Mouse (Mus musculus): ENCODE data around the gene Crim1. TPM values are rescaled to one million over a fixed set of nuclear protein-coding genes. Genes with fewer than 3 reads are reported as not detected.

The Crim1 gene
- polyA plus RNA-seq, 1 experiment, result 13.7 TPM

DNA sequence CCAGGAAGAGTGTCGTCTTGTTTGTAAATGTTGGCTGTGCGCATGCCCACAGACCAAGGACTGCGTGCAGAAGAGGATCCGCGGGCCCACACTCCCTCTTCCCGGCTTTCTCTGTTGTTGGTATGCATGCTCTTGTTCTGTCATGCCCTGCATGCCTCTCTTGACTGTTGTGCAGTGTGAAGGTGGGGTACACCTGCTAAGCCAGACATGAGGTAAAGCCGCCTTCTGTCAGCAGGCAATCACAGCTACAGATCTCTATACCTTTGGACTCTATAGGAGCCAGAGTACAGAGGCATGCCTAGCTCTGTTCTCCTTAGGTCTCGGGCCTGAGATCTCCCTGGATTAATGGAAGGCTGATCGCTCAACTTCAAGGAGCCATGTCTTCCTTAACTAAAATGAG lies 55.7 kb downstream of the Crim1 start:
- Histone ChIP-seq H3K9me3 (replicated peaks; ENCODE audit: control insufficient read depth, insufficient read depth, low read length, poor library complexity, severe bottlenecking) (peaks cover 7% of the 10 kb centered on the region; the same call in 1 of the 2 replicates), H3K36me3 (ENCODE audit: control insufficient read depth, insufficient read depth, low read length, poor library complexity, severe bottlenecking) (no peaks in the 10 kb centered on the region), H3K27ac (ENCODE audit: insufficient read depth, low read length) (no peak overlapping the region), H3K27me3 (ENCODE audit: control insufficient read depth, insufficient read depth, low read length, poor library complexity, severe bottlenecking) (no peaks in the 10 kb centered on the region), H3K9ac (ENCODE audit: low read depth, poor library complexity, severe bottlenecking) (no peak overlapping the region), H3K4me3 (ENCODE audit: low read depth, low read length) (no peak overlapping the region), H3K4me1 (ENCODE audit: control insufficient read depth, insufficient read depth, low read length) (no peaks in the 10 kb centered on the region)
- TF ChIP-seq POLR2A (IDR thresholded peaks at IDR 0.05; ENCODE audit: insufficient read depth, low read length) (no peak), EP300 (IDR thresholded peaks at IDR 0.05; ENCODE audit: insufficient read depth, low read depth, low read length) (no peak), CTCF (IDR thresholded peaks at IDR 0.05; ENCODE audit: low read depth, low read length) (no peak)

DNA sequence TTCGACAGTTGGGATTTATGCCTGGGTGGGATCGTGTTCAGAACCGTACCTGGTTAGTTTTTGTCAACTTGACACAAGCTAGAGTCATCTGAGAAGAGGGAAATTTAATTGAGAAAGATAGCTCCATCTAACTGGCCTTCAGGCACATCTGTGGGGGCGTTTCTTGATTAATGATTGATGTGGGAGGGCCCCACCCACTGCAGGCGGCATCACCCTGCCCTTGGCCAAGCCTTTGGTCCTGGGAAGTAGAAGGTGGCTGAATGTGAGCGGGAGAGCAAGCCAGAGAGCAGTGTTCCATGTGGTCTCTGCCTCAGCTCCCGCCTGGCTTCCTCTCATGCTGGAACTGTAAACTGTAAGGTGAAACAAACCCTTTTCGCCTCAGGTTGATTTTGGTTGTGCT lies 56.5 kb downstream of the Crim1 start:
- H3K27ac ChIP-seq (ENCODE audit: insufficient read depth, low read length), result no peak overlapping the region
- H3K9me3 ChIP-seq (replicated peaks; ENCODE audit: control insufficient read depth, insufficient read depth, low read length, poor library complexity, severe bottlenecking), result peaks cover 7% of the 10 kb centered on the region; the same call in 1 of the 2 replicates
- TF ChIP-seq CTCF (IDR thresholded peaks at IDR 0.05; ENCODE audit: low read depth, low read length) (no peak), POLR2A (IDR thresholded peaks at IDR 0.05; ENCODE audit: insufficient read depth, low read length) (no peak), EP300 (IDR thresholded peaks at IDR 0.05; ENCODE audit: insufficient read depth, low read depth, low read length) (no peak)
- no peak overlapping the region for H3K4me3 ChIP-seq (ENCODE audit: low read depth, low read length)
- H3K27me3 ChIP-seq (ENCODE audit: control insufficient read depth, insufficient read depth, low read length, poor library complexity, severe bottlenecking), result no peaks in the 10 kb centered on the region
- H3K36me3 ChIP-seq (ENCODE audit: control insufficient read depth, insufficient read depth, low read length, poor library complexity, severe bottlenecking), result no peaks in the 10 kb centered on the region
- H3K9ac ChIP-seq (ENCODE audit: low read depth, poor library complexity, severe bottlenecking), result no peak overlapping the region
- no peaks in the 10 kb centered on the region for H3K4me1 ChIP-seq (ENCODE audit: control insufficient read depth, insufficient read depth, low read length)

DNA sequence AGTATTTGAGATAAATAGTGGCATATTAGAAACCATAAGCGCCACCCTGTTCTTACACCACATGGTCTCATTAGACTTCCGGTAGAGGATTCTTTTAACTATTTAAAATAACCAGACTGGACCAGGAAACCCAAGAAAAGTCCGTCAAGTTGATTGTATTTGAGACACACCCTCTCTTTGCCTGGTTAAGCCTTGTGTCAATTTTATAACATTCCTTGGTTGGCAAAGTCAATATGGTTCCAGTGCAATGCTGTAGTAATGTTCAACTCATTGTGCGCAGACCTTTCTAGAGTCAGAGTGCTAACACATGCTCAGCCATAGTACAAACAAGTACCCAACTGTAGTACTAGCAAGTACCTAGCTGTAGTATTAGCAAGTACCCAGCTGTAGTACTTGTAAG lies 61.6 kb downstream of the Crim1 start:
- no peak overlapping the region for H3K27ac ChIP-seq (ENCODE audit: insufficient read depth, low read length)
- H3K27me3 ChIP-seq (ENCODE audit: control insufficient read depth, insufficient read depth, low read length, poor library complexity, severe bottlenecking), result no peaks in the 10 kb centered on the region
- H3K9ac ChIP-seq (ENCODE audit: low read depth, poor library complexity, severe bottlenecking), result no peak overlapping the region
- no peak for TF ChIP-seq EP300 (IDR thresholded peaks at IDR 0.05; ENCODE audit: insufficient read depth, low read depth, low read length)
- TF ChIP-seq CTCF (IDR thresholded peaks at IDR 0.05; ENCODE audit: low read depth, low read length), result no peak
- TF ChIP-seq POLR2A (IDR thresholded peaks at IDR 0.05; ENCODE audit: insufficient read depth, low read length), result no peak
- no peaks in the 10 kb centered on the region for H3K36me3 ChIP-seq (ENCODE audit: control insufficient read depth, insufficient read depth, low read length, poor library complexity, severe bottlenecking)
- no peak overlapping the region for H3K4me3 ChIP-seq (ENCODE audit: low read depth, low read length)
- peaks cover 4% of the 10 kb centered on the region; the same call in 1 of the 2 replicates for H3K9me3 ChIP-seq (replicated peaks; ENCODE audit: control insufficient read depth, insufficient read depth, low read length, poor library complexity, severe bottlenecking)
- H3K4me1 ChIP-seq (ENCODE audit: control insufficient read depth, insufficient read depth, low read length), result no peaks in the 10 kb centered on the region

DNA sequence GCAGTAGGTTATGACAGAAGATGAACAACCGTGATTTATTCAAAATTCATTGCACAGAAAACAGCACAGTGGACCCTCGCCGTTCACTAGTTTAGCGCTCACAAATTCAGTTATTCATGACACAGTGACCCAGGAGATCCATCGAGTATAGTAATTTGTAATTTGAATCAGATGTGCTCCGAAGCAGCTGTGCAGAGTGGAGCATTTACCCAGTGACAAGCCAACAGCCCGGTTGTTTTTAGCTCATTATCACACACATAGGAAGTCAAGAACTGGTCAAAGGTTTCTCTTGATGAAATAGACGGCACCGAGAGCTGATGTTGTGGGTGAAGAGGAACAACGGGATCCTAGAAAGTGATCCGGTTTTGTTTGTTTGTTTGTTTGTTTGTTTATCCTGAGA lies 64.1 kb downstream of the Crim1 start:
- Histone ChIP-seq H3K4me3 (ENCODE audit: low read depth, low read length) (no peak overlapping the region), H3K27ac (ENCODE audit: insufficient read depth, low read length) (no peak overlapping the region), H3K36me3 (ENCODE audit: control insufficient read depth, insufficient read depth, low read length, poor library complexity, severe bottlenecking) (no peaks in the 10 kb centered on the region), H3K9ac (ENCODE audit: low read depth, poor library complexity, severe bottlenecking) (no peak overlapping the region), H3K4me1 (ENCODE audit: control insufficient read depth, insufficient read depth, low read length) (no peaks in the 10 kb centered on the region), H3K27me3 (ENCODE audit: control insufficient read depth, insufficient read depth, low read length, poor library complexity, severe bottlenecking) (no peaks in the 10 kb centered on the region), H3K9me3 (replicated peaks; ENCODE audit: control insufficient read depth, insufficient read depth, low read length, poor library complexity, severe bottlenecking) (no peaks in the 10 kb centered on the region)
- TF ChIP-seq EP300 (IDR thresholded peaks at IDR 0.05; ENCODE audit: insufficient read depth, low read depth, low read length) (no peak), CTCF (IDR thresholded peaks at IDR 0.05; ENCODE audit: low read depth, low read length) (no peak), POLR2A (IDR thresholded peaks at IDR 0.05; ENCODE audit: insufficient read depth, low read length) (no peak)

DNA sequence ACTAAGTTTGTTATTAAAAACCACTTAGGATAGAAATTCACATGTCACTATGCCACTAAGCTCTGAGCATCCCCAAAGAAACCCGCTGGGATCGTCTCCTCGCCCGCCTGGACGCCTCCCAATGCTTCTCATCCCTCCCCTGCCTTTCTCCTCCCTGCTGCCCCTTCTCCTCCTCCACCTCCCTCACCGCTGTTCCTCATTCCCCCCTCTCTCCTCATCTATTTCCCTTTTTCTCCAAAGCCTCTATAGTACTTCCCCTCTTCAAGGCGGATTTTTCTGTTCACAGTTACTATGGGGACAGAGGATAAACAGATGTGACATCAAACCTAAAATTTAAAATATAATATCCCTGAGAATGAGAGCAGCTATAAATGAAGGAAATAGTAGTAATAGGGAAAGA lies 65.1 kb downstream of the Crim1 start:
- TF ChIP-seq EP300 (IDR thresholded peaks at IDR 0.05; ENCODE audit: insufficient read depth, low read depth, low read length) (no peak), CTCF (IDR thresholded peaks at IDR 0.05; ENCODE audit: low read depth, low read length) (no peak), POLR2A (IDR thresholded peaks at IDR 0.05; ENCODE audit: insufficient read depth, low read length) (no peak)
- H3K36me3 ChIP-seq (ENCODE audit: control insufficient read depth, insufficient read depth, low read length, poor library complexity, severe bottlenecking), result no peaks in the 10 kb centered on the region
- H3K9ac ChIP-seq (ENCODE audit: low read depth, poor library complexity, severe bottlenecking), result no peak overlapping the region
- no peak overlapping the region for H3K27ac ChIP-seq (ENCODE audit: insufficient read depth, low read length)
- no peaks in the 10 kb centered on the region for H3K4me1 ChIP-seq (ENCODE audit: control insufficient read depth, insufficient read depth, low read length)
- no peak overlapping the region for H3K4me3 ChIP-seq (ENCODE audit: low read depth, low read length)
- no peaks in the 10 kb centered on the region for H3K9me3 ChIP-seq (replicated peaks; ENCODE audit: control insufficient read depth, insufficient read depth, low read length, poor library complexity, severe bottlenecking)
- no peaks in the 10 kb centered on the region for H3K27me3 ChIP-seq (ENCODE audit: control insufficient read depth, insufficient read depth, low read length, poor library complexity, severe bottlenecking)

DNA sequence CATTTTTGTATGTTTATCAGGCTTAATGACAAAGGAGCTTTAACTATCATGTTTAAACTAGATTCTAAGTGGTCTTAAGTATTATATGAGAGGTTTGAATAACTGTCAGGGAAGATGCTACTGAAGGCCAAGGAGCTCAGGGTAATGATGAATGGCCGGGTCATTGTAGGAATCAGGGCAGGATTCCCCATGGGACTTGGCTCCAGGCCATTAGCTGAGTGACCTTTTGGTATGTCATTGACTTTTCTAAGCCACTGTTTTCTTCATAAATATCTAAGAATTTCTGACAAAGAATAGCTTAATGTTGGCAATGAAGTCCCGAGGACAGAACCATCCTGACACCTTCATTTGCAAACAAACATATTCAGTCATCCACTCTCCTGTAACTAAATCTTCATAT lies 66.2 kb downstream of the Crim1 start:
- TF ChIP-seq POLR2A (IDR thresholded peaks at IDR 0.05; ENCODE audit: insufficient read depth, low read length), result no peak
- TF ChIP-seq EP300 (IDR thresholded peaks at IDR 0.05; ENCODE audit: insufficient read depth, low read depth, low read length), result no peak
- TF ChIP-seq CTCF (IDR thresholded peaks at IDR 0.05; ENCODE audit: low read depth, low read length), result no peak
- Histone ChIP-seq H3K36me3 (ENCODE audit: control insufficient read depth, insufficient read depth, low read length, poor library complexity, severe bottlenecking) (no peaks in the 10 kb centered on the region), H3K9me3 (replicated peaks; ENCODE audit: control insufficient read depth, insufficient read depth, low read length, poor library complexity, severe bottlenecking) (no peaks in the 10 kb centered on the region), H3K27me3 (ENCODE audit: control insufficient read depth, insufficient read depth, low read length, poor library complexity, severe bottlenecking) (no peaks in the 10 kb centered on the region), H3K9ac (ENCODE audit: low read depth, poor library complexity, severe bottlenecking) (no peak overlapping the region), H3K4me1 (ENCODE audit: control insufficient read depth, insufficient read depth, low read length) (no peaks in the 10 kb centered on the region), H3K27ac (ENCODE audit: insufficient read depth, low read length) (no peak overlapping the region), H3K4me3 (ENCODE audit: low read depth, low read length) (no peak overlapping the region)
